Mouse (Mus musculus) C2C12 (cell line): ENCODE data around the gene Hrc.

Source experiments
- CEBPB ChIP-seq: IDR thresholded peaks from one replicate; pipeline ENCODE4 v1.6.1; 2011; ENCODE audit warnings: low read depth, mild to moderate bottlenecking, control low read depth, moderate library complexity
- CTCF ChIP-seq: IDR thresholded peaks from one replicate; pipeline ENCODE4 v1.5.1; 2011; ENCODE audit not compliant: control insufficient read depth, insufficient read depth, insufficient read length
- FOSL1 ChIP-seq: IDR thresholded peaks from one replicate; pipeline ENCODE4 v1.8.0; 2011; ENCODE audit warnings: mild to moderate bottlenecking, low read length; ENCODE audit not compliant: poor library complexity, insufficient read depth, severe bottlenecking
- MAX ChIP-seq: IDR thresholded peaks from one replicate; pipeline ENCODE4 v1.6.1; 2011; ENCODE audit warnings: mild to moderate bottlenecking, control low read depth
- MYOG ChIP-seq: IDR thresholded peaks from one replicate; pipeline ENCODE4 v1.6.1; 2011; ENCODE audit not compliant: control insufficient read depth, insufficient read length; ENCODE audit errors: extremely low read depth
- USF1 ChIP-seq: IDR thresholded peaks from one replicate; pipeline ENCODE4 v1.6.1; 2011; ENCODE audit warnings: low read depth, mild to moderate bottlenecking, control low read depth, moderate library complexity

DNA sequence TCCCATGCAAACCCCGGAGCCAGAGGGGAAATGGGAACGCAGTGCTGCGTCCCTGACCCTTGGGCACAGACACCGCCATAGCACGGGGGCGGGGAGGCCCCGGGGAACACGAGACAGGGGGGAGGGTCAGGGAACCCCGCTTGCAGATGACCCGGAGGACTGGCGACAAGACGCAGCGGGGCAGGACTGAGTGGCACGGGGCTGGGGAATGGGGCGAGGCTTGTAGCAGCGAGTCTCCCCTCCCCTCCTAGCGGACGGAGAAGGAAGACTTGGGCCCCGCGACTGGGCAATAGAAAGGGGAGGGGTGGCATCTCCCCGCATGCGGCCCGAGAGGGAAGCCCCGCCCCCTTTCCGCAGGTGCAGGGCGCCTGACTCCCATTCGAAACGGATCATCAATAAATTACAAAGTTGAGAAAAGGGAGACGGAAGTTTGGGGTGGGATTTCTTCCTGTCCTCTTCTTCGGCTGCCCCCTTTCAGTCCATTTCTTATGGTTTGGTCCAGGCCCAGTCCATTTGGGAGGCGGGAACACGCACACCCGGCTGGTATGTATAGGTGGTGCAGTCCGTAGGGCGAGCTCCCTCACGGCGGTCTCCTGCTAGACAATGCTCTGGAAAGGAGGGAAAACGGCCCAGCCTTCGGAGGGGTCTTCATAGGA, 4.4 kb downstream of the Hrc start:
- TF ChIP-seq CTCF = no peak
- no peak for TF ChIP-seq CEBPB
- no peak for TF ChIP-seq FOSL1
- no peak for TF ChIP-seq MYOG
- no peak for TF ChIP-seq MAX
- TF ChIP-seq USF1 = no peak
